Mouse (Mus musculus) forebrain, embryonic 16.5 days (tissue): ENCODE results near the gene Plcl2. TPM values are rescaled to one million over a fixed set of nuclear protein-coding genes. Genes with fewer than 3 reads are reported as not detected.

Source experiments
- ATAC-seq: fragments of 200-750 bp; cut with Nextera tagmentation; 2 replicates; pipeline ENCODE4 v1.8.0; 2017; ENCODE audit warnings: mild to moderate bottlenecking, moderate library complexity
- H3K27ac ChIP-seq: fragments of 300-500 bp; sonication (generic); 2 replicates; pipeline ENCODE4 v1.5.1; 2014; ENCODE audit warnings: low read length, control low read depth
- H3K27me3 ChIP-seq: fragments of 300-500 bp; sonication (generic); replicated peaks from 2 replicates; pipeline ENCODE4 v1.6.1; 2014; ENCODE audit warnings: low read length; ENCODE audit not compliant: control insufficient read depth, insufficient read depth
- H3K36me3 ChIP-seq: fragments of 300-500 bp; sonication (generic); 2 replicates; pipeline ENCODE4 v1.6.1; 2014; ENCODE audit not compliant: control insufficient read depth, insufficient read depth
- H3K4me1 ChIP-seq: fragments of 300-500 bp; sonication (generic); replicated peaks from 2 replicates; pipeline ENCODE4 v1.6.1; 2014; ENCODE audit warnings: low read length; ENCODE audit not compliant: control insufficient read depth, insufficient read depth
- H3K4me2 ChIP-seq: fragments of 300-500 bp; sonication (generic); 2 replicates; pipeline ENCODE4 v1.6.1; 2014; ENCODE audit warnings: mild to moderate bottlenecking, low read length, control low read depth
- H3K4me3 ChIP-seq: fragments of 300-500 bp; sonication (generic); replicated peaks from 2 replicates; pipeline ENCODE4 v1.5.1; 2014; ENCODE audit warnings: mild to moderate bottlenecking, low read length, control low read depth
- H3K9ac ChIP-seq: fragments of 300-500 bp; sonication (generic); replicated peaks from 2 replicates; pipeline ENCODE4 v1.6.1; 2014; ENCODE audit warnings: low read depth, low read length, control low read depth
- H3K9me3 ChIP-seq: fragments of 300-500 bp; sonication (generic); 2 replicates; pipeline ENCODE4 v1.6.1; 2016; ENCODE audit warnings: low read length; ENCODE audit not compliant: control insufficient read depth
- WGBS: fragments of 180-500 bp; shearing (Covaris S2); extraction: QIAGEN DNeasy Blood & Tissue Kit; methylation state at CpG from one replicate; pipeline ENCODE4 v1.1.7; 2014; 5-methylcytosine and 5-hydroxymethylcytosine counted together
- polyA plus RNA-seq: library from polyadenylated mRNA; unstranded; fragments of >200 nt; fragmentation: Nextera tagmentation; extraction: Ambion mirVana; gene quantifications from 2 replicates; pipeline ENCODE4 v1.2.1, GENCODE M21; 2015

Plcl2 gene
- polyA plus RNA-seq, 1 experiment from 2014 or later: 9.7 TPM

- ATAC-seq: no peak
- no peak overlapping the region for H3K27ac ChIP-seq
- H3K4me1 ChIP-seq: no peaks in the 10 kb centered on the region
- H3K27me3 ChIP-seq: no peaks in the 10 kb centered on the region
- 76% methylated on average over 4 of the region's 4 CpGs for WGBS
- no peak overlapping the region for H3K4me2 ChIP-seq
- no peak overlapping the region for H3K9ac ChIP-seq
- no peaks in the 10 kb centered on the region for H3K9me3 ChIP-seq
- 0 out of 2 replicates have a peak, but pooled peaks cover 2% of the 10 kb centered on the region for H3K36me3 ChIP-seq
- no peak overlapping the region for H3K4me3 ChIP-seq
Measured at GRCm38 (mm10) chr17:50668681-50669208, 159.5 kb downstream of the Plcl2 start.

DNA sequence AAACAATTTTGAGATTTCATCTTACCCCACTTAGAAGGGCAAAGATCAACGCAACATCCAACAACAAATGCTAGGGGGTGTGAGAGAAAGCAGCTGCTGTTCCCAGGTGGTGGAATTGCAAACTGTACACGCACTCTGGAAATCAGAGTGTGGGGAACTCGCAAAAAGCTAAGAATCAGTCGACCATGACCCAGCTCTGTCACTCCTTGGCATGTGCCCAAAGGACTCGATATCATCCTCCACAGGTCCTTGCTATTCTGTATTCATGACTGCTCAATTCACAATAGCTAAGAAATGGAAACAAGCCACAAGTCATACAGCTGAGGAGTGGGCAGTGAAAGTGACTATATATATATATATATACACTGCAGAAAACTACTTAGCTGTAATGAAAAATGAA lies 162.2 kb downstream of the Plcl2 start:
- Histone ChIP-seq H3K27ac (no peak overlapping the region), H3K9me3 (no peaks in the 10 kb centered on the region), H3K9ac (no peak overlapping the region), H3K36me3 (0 out of 2 replicates have a peak, but pooled peaks cover 2% of the 10 kb centered on the region), H3K4me2 (no peak overlapping the region), H3K27me3 (no peaks in the 10 kb centered on the region), H3K4me1 (no peaks in the 10 kb centered on the region), H3K4me3 (no peak overlapping the region)
- WGBS: 72% methylated on average over 5 of the region's 5 CpGs
- ATAC-seq: no peak

DNA sequence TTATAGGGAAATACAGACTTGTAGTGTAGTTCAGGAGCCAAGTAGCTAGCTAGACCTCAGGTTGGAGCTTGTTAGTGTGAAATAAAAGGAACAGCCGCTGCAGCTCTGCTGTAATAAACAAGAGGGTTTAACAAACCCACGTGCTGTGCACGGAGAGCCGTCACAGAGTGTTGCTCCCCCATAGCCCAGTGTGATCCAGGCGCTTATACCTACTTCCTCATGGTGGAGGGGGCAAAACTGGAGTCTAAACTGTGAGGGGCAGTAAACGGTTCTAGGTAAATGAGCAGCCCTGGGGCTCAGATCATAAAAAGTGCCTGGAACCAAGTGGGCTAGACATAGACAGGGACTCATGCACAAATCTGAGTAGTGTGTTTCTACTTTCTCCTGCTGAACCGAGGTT lies 165.4 kb downstream of the Plcl2 start:
- Histone ChIP-seq H3K4me3 (no peak overlapping the region), H3K27ac (no peak overlapping the region), H3K4me2 (no peak overlapping the region), H3K27me3 (no peaks in the 10 kb centered on the region), H3K9me3 (no peaks in the 10 kb centered on the region), H3K9ac (no peak overlapping the region), H3K4me1 (peaks cover 3% of the 10 kb centered on the region), H3K36me3 (no peaks in the 10 kb centered on the region)
- ATAC-seq: no peak
- WGBS: 83% methylated on average over 7 of the region's 7 CpGs

DNA sequence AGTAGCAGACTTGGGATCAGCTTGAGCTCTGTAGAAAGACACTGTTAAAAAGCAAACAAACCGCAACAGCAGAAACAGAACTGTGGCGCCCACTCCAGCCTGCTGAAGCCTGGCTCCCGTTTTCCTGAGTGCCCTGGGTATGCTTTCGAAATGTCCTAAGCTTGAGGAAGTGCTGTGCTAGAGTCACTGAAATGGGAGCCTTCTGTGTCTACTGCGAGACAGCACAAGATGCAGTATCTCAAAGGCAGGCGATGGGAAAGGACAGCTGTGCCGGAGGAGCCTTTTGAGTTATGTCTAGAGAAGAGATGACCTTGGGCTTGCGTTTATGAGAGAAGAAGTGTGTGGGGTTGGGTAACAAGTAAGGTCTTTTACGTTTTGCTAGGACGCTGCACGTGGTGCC lies 166.0 kb downstream of the Plcl2 start:
- no peak overlapping the region for H3K4me2 ChIP-seq
- ATAC-seq: no peak
- H3K36me3 ChIP-seq: no peaks in the 10 kb centered on the region
- peaks cover 3% of the 10 kb centered on the region for H3K4me1 ChIP-seq
- 92% methylated on average over 11 of the region's 11 CpGs for WGBS
- H3K9ac ChIP-seq: no peak overlapping the region
- no peak overlapping the region for H3K27ac ChIP-seq
- no peaks in the 10 kb centered on the region for H3K27me3 ChIP-seq
- no peak overlapping the region for H3K4me3 ChIP-seq
- H3K9me3 ChIP-seq: no peaks in the 10 kb centered on the region

DNA sequence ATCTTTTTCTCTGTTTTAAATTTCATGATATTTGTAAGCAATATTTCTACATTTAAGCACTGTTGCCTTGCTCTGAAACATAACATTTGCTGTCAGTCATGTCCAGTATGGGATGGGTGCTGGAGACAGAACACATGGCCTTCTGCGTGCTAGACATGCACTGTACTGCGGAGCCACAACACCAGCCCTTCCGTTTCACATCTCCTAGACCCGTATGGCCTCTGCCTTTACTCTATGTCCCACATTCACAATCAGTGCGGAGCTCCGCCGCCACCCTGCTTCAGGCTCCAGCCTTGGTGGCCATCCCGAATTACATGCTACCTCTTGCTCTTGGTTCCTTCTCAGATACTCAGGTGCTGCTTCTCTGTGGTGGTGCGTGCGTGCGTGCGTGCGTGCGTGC lies 168.1 kb downstream of the Plcl2 start:
- peaks cover 3% of the 10 kb centered on the region for H3K4me1 ChIP-seq
- no peaks in the 10 kb centered on the region for H3K9me3 ChIP-seq
- H3K9ac ChIP-seq: no peak overlapping the region
- H3K27me3 ChIP-seq: no peaks in the 10 kb centered on the region
- WGBS: 94% methylated on average over 14 of the region's 14 CpGs
- no peaks in the 10 kb centered on the region for H3K36me3 ChIP-seq
- no peak overlapping the region for H3K4me3 ChIP-seq
- H3K4me2 ChIP-seq: no peak overlapping the region
- no peak overlapping the region for H3K27ac ChIP-seq
- ATAC-seq: no peak

- no peaks in the 10 kb centered on the region for H3K27me3 ChIP-seq
- WGBS: 78% methylated on average over 10 of the region's 10 CpGs
Measured at GRCm38 (mm10) chr17:50677978-50678712, 168.9 kb downstream of the Plcl2 start.

GRCm38 (mm10) chr17:50678748-50679147 lies 169.5 kb downstream of the Plcl2 start:
- 38% methylated on average over 2 of the region's 2 CpGs for WGBS
- Histone ChIP-seq H3K27me3 (no peaks in the 10 kb centered on the region), H3K4me1 (peaks cover 3% of the 10 kb centered on the region), H3K9ac (no peak overlapping the region), H3K4me2 (no peak overlapping the region), H3K9me3 (no peaks in the 10 kb centered on the region), H3K27ac (no peak overlapping the region), H3K4me3 (no peak overlapping the region), H3K36me3 (no peaks in the 10 kb centered on the region)
- ATAC-seq: peak; percentile 67

More at GRCm38 (mm10) chr17:50677978-50678712, 168.9 kb downstream of the Plcl2 start:
- Histone ChIP-seq H3K9ac (no peak overlapping the region), H3K4me1 (peaks cover 3% of the 10 kb centered on the region), H3K4me2 (no peak overlapping the region), H3K27ac (no peak overlapping the region), H3K9me3 (no peaks in the 10 kb centered on the region), H3K4me3 (no peak overlapping the region), H3K36me3 (no peaks in the 10 kb centered on the region)
- peak; percentile 14; the same call in 1 of the 2 replicates for ATAC-seq

DNA sequence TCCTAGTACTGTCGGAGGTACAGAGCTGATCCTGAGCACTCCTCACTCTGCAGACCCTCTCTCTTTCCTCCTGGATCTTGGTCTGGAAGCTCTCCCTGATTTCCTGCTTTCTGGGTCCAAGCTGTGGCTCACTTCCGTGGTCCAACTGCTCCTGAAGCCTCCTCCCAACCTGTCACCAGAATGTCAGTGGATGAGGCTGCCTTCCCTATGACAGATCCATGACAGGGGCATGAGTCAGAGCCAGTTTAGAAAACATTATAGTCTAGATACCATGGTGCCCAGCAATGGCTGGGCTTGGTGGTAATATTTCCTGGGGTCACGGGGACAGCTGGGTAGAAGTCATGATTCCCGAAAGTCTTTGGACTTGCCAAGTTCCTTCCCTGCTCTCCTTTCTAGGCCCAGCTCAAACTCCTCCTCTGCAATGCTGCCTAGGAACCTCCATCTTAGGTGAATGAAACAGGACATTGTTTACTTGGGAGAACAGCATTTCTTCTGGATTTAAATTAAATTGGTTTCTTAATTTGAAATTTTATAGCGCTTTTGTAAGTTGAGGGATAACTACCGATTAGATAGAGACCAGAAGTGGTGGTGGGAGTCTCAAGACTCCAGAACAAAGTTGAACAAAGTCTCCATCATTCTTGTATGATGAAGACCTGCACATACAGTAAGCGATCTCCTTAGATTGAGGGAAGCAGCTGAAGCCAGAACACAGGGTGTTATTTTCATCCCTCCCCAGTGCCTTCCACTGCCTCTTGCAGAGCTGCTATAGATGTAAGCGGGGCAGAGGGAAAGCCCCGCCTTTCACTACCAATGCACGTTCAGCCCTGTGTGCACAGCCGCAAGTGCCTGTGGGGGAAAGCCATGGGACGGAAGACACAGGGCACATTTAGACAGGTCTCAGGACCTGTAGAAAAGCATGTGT lies 170.7 kb downstream of the Plcl2 start:
- Histone ChIP-seq H3K9ac (no peak overlapping the region), H3K27ac (no peak overlapping the region), H3K9me3 (no peaks in the 10 kb centered on the region), H3K4me3 (no peak overlapping the region), H3K27me3 (no peaks in the 10 kb centered on the region), H3K4me2 (no peak overlapping the region), H3K4me1 (peaks cover 3% of the 10 kb centered on the region), H3K36me3 (no peaks in the 10 kb centered on the region)
- 92% methylated on average over 12 of the region's 12 CpGs for WGBS
- ATAC-seq: no peak

- Histone ChIP-seq H3K9ac (no peak overlapping the region), H3K27me3 (no peaks in the 10 kb centered on the region), H3K4me1 (peaks cover 3% of the 10 kb centered on the region), H3K36me3 (no peaks in the 10 kb centered on the region), H3K9me3 (no peaks in the 10 kb centered on the region), H3K27ac (no peak overlapping the region), H3K4me2 (no peak overlapping the region), H3K4me3 (no peak overlapping the region)
- 76% methylated on average over 3 of the region's 3 CpGs for WGBS
- ATAC-seq: no peak
Measured at GRCm38 (mm10) chr17:50682696-50683095, 173.5 kb downstream of the Plcl2 start.
